Mouse (Mus musculus) hindbrain, embryonic 16.5 days (tissue): ENCODE measurements around the gene Ankrd33b. TPM values are rescaled to one million over a fixed set of nuclear protein-coding genes. Genes with fewer than 3 reads are reported as not detected.

Source experiments
- ATAC-seq: fragments of 200-750 bp; cut with Nextera tagmentation; 2 replicates; pipeline ENCODE4 v1.8.0; 2017; ENCODE audit warnings: moderate TSS enrichment, moderate library complexity
- H3K27ac ChIP-seq: fragments of 300-500 bp; sonication (generic); 2 replicates; pipeline ENCODE4 v1.5.1; 2014; ENCODE audit warnings: low read depth, mild to moderate bottlenecking, control low read depth, low read length, moderate library complexity
- H3K27me3 ChIP-seq: fragments of 300-500 bp; sonication (generic); replicated peaks from 2 replicates; pipeline ENCODE4 v1.6.1; 2014; ENCODE audit warnings: low read length; ENCODE audit not compliant: control insufficient read depth, insufficient read depth
- H3K36me3 ChIP-seq: fragments of 300-500 bp; sonication (generic); 2 replicates; pipeline ENCODE4 v1.6.1; 2014; ENCODE audit warnings: mild to moderate bottlenecking, low read length, moderate library complexity, mixed read lengths; ENCODE audit not compliant: control insufficient read depth, insufficient read depth
- H3K4me1 ChIP-seq: fragments of 300-500 bp; sonication (generic); 2 replicates; pipeline ENCODE4 v1.6.1; 2014; ENCODE audit warnings: low read depth, low read length; ENCODE audit not compliant: control insufficient read depth, insufficient read depth
- H3K4me2 ChIP-seq: fragments of 300-500 bp; sonication (generic); 2 replicates; pipeline ENCODE4 v1.6.1; 2014; ENCODE audit warnings: mild to moderate bottlenecking, low read length, control low read depth, moderate library complexity
- H3K4me3 ChIP-seq: fragments of 300-500 bp; sonication (generic); 2 replicates; pipeline ENCODE4 v1.5.1; 2014; ENCODE audit warnings: mild to moderate bottlenecking, low read length, control low read depth, moderate library complexity
- H3K9ac ChIP-seq: fragments of 300-500 bp; sonication (generic); 2 replicates; pipeline ENCODE4 v1.6.1; 2014; ENCODE audit warnings: low read depth, mild to moderate bottlenecking, control low read depth, low read length, moderate library complexity
- H3K9me3 ChIP-seq: fragments of 300-500 bp; sonication (generic); 2 replicates; pipeline ENCODE4 v1.6.1; 2014; ENCODE audit warnings: mild to moderate bottlenecking, low read length, moderate library complexity; ENCODE audit not compliant: control insufficient read depth
- WGBS: fragments of 180-500 bp; shearing (Covaris S2); extraction: QIAGEN DNeasy Blood & Tissue Kit; methylation state at CpG from one replicate; pipeline ENCODE4 v1.1.7; 2014; 5-methylcytosine and 5-hydroxymethylcytosine counted together
- polyA plus RNA-seq: library from polyadenylated mRNA; unstranded; fragments of >200 nt; fragmentation: Nextera tagmentation; extraction: Ambion mirVana; gene quantifications from 2 replicates; pipeline ENCODE4 v1.2.1, GENCODE M21; 2015

Ankrd33b gene
- polyA plus RNA-seq, 1 experiment from 2014 or later = 0.98 TPM

GRCm38 (mm10) chr15:31284922-31285631 lies 82.4 kb downstream of the Ankrd33b start:
- no peaks in the 10 kb centered on the region; the same call in 1 of the 2 replicates for H3K4me1 ChIP-seq
- no peak overlapping the region for H3K4me3 ChIP-seq
- no peaks in the 10 kb centered on the region for H3K27me3 ChIP-seq
- H3K4me2 ChIP-seq = no peak overlapping the region
- 66% methylated on average over 17 of the region's 17 CpGs for WGBS
- H3K9me3 ChIP-seq = no peaks in the 10 kb centered on the region
- H3K27ac ChIP-seq = no peak overlapping the region
- no peak overlapping the region for H3K9ac ChIP-seq
- ATAC-seq = peak; percentile 66
- no peaks in the 10 kb centered on the region for H3K36me3 ChIP-seq

GRCm38 (mm10) chr15:31284142-31284541 lies 83.4 kb downstream of the Ankrd33b start:
- Histone ChIP-seq H3K4me1 (no peaks in the 10 kb centered on the region; the same call in 1 of the 2 replicates), H3K4me3 (no peak overlapping the region), H3K27me3 (no peaks in the 10 kb centered on the region), H3K36me3 (no peaks in the 10 kb centered on the region), H3K27ac (no peak overlapping the region), H3K9ac (no peak overlapping the region), H3K4me2 (no peak overlapping the region), H3K9me3 (no peaks in the 10 kb centered on the region)
- ATAC-seq = no peak
- WGBS = 79% methylated on average over 5 of the region's 5 CpGs

- H3K4me3 ChIP-seq = no peak overlapping the region
- H3K4me2 ChIP-seq = no peak overlapping the region
- no peaks in the 10 kb centered on the region for H3K9me3 ChIP-seq
- no peak for ATAC-seq
- no peaks in the 10 kb centered on the region for H3K36me3 ChIP-seq
- no peaks in the 10 kb centered on the region for H3K27me3 ChIP-seq
- no peaks in the 10 kb centered on the region; the same call in 1 of the 2 replicates for H3K4me1 ChIP-seq
- H3K9ac ChIP-seq = no peak overlapping the region
- 85% methylated on average over 3 of the region's 3 CpGs for WGBS
- H3K27ac ChIP-seq = no peak overlapping the region
Measured at GRCm38 (mm10) chr15:31282353-31282752, 85.2 kb downstream of the Ankrd33b start.

GRCm38 (mm10) chr15:31281830-31282229 lies 85.7 kb downstream of the Ankrd33b start:
- no peaks in the 10 kb centered on the region for H3K9me3 ChIP-seq
- no peak overlapping the region for H3K4me3 ChIP-seq
- no peaks in the 10 kb centered on the region; the same call in 1 of the 2 replicates for H3K4me1 ChIP-seq
- 59% methylated on average over 13 of the region's 13 CpGs for WGBS
- H3K27ac ChIP-seq = no peak overlapping the region
- 0 out of 2 replicates have a peak overlapping the region, but pooled peaks have one; percentile 0 for H3K4me2 ChIP-seq
- no peak for ATAC-seq
- no peaks in the 10 kb centered on the region for H3K36me3 ChIP-seq
- H3K9ac ChIP-seq = no peak overlapping the region
- no peaks in the 10 kb centered on the region for H3K27me3 ChIP-seq

- ATAC-seq = no peak
- Histone ChIP-seq H3K9ac (no peak overlapping the region), H3K4me3 (no peak overlapping the region), H3K9me3 (no peaks in the 10 kb centered on the region), H3K4me1 (no peaks in the 10 kb centered on the region; the same call in 1 of the 2 replicates), H3K27me3 (no peaks in the 10 kb centered on the region), H3K27ac (no peak overlapping the region), H3K36me3 (no peaks in the 10 kb centered on the region), H3K4me2 (no peak overlapping the region)
- WGBS = 66% methylated on average over 2 of the region's 2 CpGs
Measured at GRCm38 (mm10) chr15:31280683-31281082, 86.8 kb downstream of the Ankrd33b start.

- Histone ChIP-seq H3K4me3 (no peak overlapping the region), H3K36me3 (no peaks in the 10 kb centered on the region), H3K27me3 (no peaks in the 10 kb centered on the region), H3K4me1 (no peaks in the 10 kb centered on the region; the same call in 1 of the 2 replicates), H3K4me2 (no peak overlapping the region), H3K27ac (no peak overlapping the region), H3K9me3 (no peaks in the 10 kb centered on the region), H3K9ac (no peak overlapping the region)
- WGBS = 70% methylated on average over 5 of the region's 5 CpGs
- ATAC-seq = no peak
Measured at GRCm38 (mm10) chr15:31280059-31280458, 87.5 kb downstream of the Ankrd33b start.

GRCm38 (mm10) chr15:31279577-31280004 lies 87.9 kb downstream of the Ankrd33b start:
- no peak overlapping the region for H3K4me2 ChIP-seq
- no peak overlapping the region for H3K9ac ChIP-seq
- no peaks in the 10 kb centered on the region; the same call in 1 of the 2 replicates for H3K4me1 ChIP-seq
- H3K9me3 ChIP-seq = no peaks in the 10 kb centered on the region
- no peak overlapping the region for H3K4me3 ChIP-seq
- WGBS = 71% methylated on average over 6 of the region's 6 CpGs
- ATAC-seq = no peak
- no peaks in the 10 kb centered on the region for H3K27me3 ChIP-seq
- no peaks in the 10 kb centered on the region for H3K36me3 ChIP-seq
- H3K27ac ChIP-seq = no peak overlapping the region

- H3K27ac ChIP-seq = no peak overlapping the region
- ATAC-seq = no peak
- H3K27me3 ChIP-seq = no peaks in the 10 kb centered on the region
- WGBS = 79% methylated on average over 2 of the region's 2 CpGs
- H3K9ac ChIP-seq = no peak overlapping the region
- H3K9me3 ChIP-seq = no peaks in the 10 kb centered on the region
- no peak overlapping the region for H3K4me3 ChIP-seq
- no peaks in the 10 kb centered on the region for H3K36me3 ChIP-seq
- H3K4me2 ChIP-seq = no peak overlapping the region
- no peaks in the 10 kb centered on the region; the same call in 1 of the 2 replicates for H3K4me1 ChIP-seq
Measured at GRCm38 (mm10) chr15:31279120-31279519, 88.4 kb downstream of the Ankrd33b start.

- peak; percentile 19; the same call in 1 of the 2 replicates for ATAC-seq
- no peak overlapping the region for H3K27ac ChIP-seq
- 35% methylated on average over 4 of the region's 4 CpGs for WGBS
- no peaks in the 10 kb centered on the region for H3K36me3 ChIP-seq
- no peak overlapping the region for H3K4me2 ChIP-seq
- no peaks in the 10 kb centered on the region; the same call in 1 of the 2 replicates for H3K4me1 ChIP-seq
- H3K27me3 ChIP-seq = no peaks in the 10 kb centered on the region
- no peaks in the 10 kb centered on the region for H3K9me3 ChIP-seq
- H3K9ac ChIP-seq = no peak overlapping the region
- no peak overlapping the region for H3K4me3 ChIP-seq
Measured at GRCm38 (mm10) chr15:31278090-31278489, 89.4 kb downstream of the Ankrd33b start.
